Mouse (Mus musculus) gastrocnemius, adult 2 months (tissue): ENCODE data around the gene Gm9887. TPM values are rescaled to one million over a fixed set of nuclear protein-coding genes. Genes with fewer than 3 reads are reported as not detected.
"Not testable (repeated sequence)": the region's sequence is repeated elsewhere in the genome, so short reads cannot be mapped to it uniquely, and the experiment has no call there.

ENCODE experiments used
- DNase-seq: peaks from one replicate; pipeline ENCODE4 v3.0.0; 2022
- H3K27ac ChIP-seq: fragments of 200-600 bp; 2 replicates; pipeline ENCODE4 v1.8.1; 2022; ENCODE audit warnings: mild to moderate bottlenecking
- H3K4me3 ChIP-seq: fragments of 200-600 bp; 2 replicates; pipeline ENCODE4 v1.8.1; 2022; ENCODE audit warnings: mild to moderate bottlenecking, moderate library complexity
- CTCF ChIP-seq: fragments of 200-600 bp; IDR thresholded peaks from 2 replicates; pipeline ENCODE4 v1.8.1; 2022; ENCODE audit warnings: antibody characterized with exemption, mild to moderate bottlenecking, moderate library complexity
- intact Hi-C: fragments of 180-260 bp; cut with DNase I; formaldehyde crosslinking; loops from one replicate; pipeline ENCODE4 v1.15.1; 2025
- total RNA-seq, 2 experiments: library from RNA; stranded (reverse); gene quantifications; 2 replicates each; pipeline ENCODE4 v1.2.3; 2021

The Gm9887 gene
- total RNA-seq, 2 experiments from 2014 or later, result not detected

GRCm38 (mm10) chr12:69402594-69403167 lies 30.4 kb upstream of the Gm9887 start:
- DNase-seq, result no peak
- Histone ChIP-seq H3K4me3 (no peak overlapping the region), H3K27ac (no peak overlapping the region)
- intact Hi-C loops, result no loop called here
- no peak for TF ChIP-seq CTCF

- DNase-seq, result no peak
- Histone ChIP-seq H3K4me3 (no peak overlapping the region), H3K27ac (no peak overlapping the region)
- intact Hi-C loops, result no loop called here
- TF ChIP-seq CTCF, result no peak
Measured at GRCm38 (mm10) chr12:69402100-69402499, 29.8 kb upstream of the Gm9887 start.

GRCm38 (mm10) chr12:69400871-69401286 lies 28.6 kb upstream of the Gm9887 start:
- intact Hi-C loops, result no loop called here
- no peak for TF ChIP-seq CTCF
- no peak overlapping the region for H3K4me3 ChIP-seq
- DNase-seq, result no peak
- H3K27ac ChIP-seq, result no peak overlapping the region

GRCm38 (mm10) chr12:69400367-69400766 lies 28.1 kb upstream of the Gm9887 start:
- H3K4me3 ChIP-seq, result no peak overlapping the region
- DNase-seq, result no peak
- intact Hi-C loops, result no loop called here
- no peak for TF ChIP-seq CTCF
- H3K27ac ChIP-seq, result no peak overlapping the region

GRCm38 (mm10) chr12:69394456-69394855 lies 22.2 kb upstream of the Gm9887 start:
- peak; percentile 55 for DNase-seq
- H3K4me3 ChIP-seq, result no peak overlapping the region
- TF ChIP-seq CTCF, result no peak
- no peak overlapping the region for H3K27ac ChIP-seq
- intact Hi-C loops, result no loop called here

- DNase-seq, result no peak
- intact Hi-C loops, result no loop called here
- Histone ChIP-seq H3K27ac (no peak overlapping the region), H3K4me3 (no peak overlapping the region)
- TF ChIP-seq CTCF, result no peak
Measured at GRCm38 (mm10) chr12:69393076-69393475, 20.8 kb upstream of the Gm9887 start.

- Histone ChIP-seq H3K4me3 (no peak overlapping the region), H3K27ac (no peak overlapping the region)
- TF ChIP-seq CTCF, result no peak
- DNase-seq, result no peak
- intact Hi-C loops, result no loop called here
Measured at GRCm38 (mm10) chr12:69390000-69390698, 17.9 kb upstream of the Gm9887 start.

- Histone ChIP-seq H3K27ac (no peak overlapping the region), H3K4me3 (no peak overlapping the region)
- no peak for TF ChIP-seq CTCF
- intact Hi-C loops, result no loop called here
- no peak for DNase-seq
Measured at GRCm38 (mm10) chr12:69389273-69389938, 17.1 kb upstream of the Gm9887 start.

GRCm38 (mm10) chr12:69388321-69388869 lies 16.1 kb upstream of the Gm9887 start:
- intact Hi-C loops, result no loop called here
- H3K27ac ChIP-seq, result no peak overlapping the region
- no peak for TF ChIP-seq CTCF
- H3K4me3 ChIP-seq, result no peak overlapping the region
- no peak for DNase-seq

- intact Hi-C loops, DNase-seq, H3K4me3 ChIP-seq, H3K27ac ChIP-seq: not testable (repeated sequence)
Measured at GRCm38 (mm10) chr12:69386281-69386732, 14.0 kb upstream of the Gm9887 start.

GRCm38 (mm10) chr12:69385542-69386280 lies 13.5 kb upstream of the Gm9887 start:
- DNase-seq, result no peak
- Histone ChIP-seq H3K27ac (no peak overlapping the region), H3K4me3 (no peak overlapping the region)
- intact Hi-C loops, result no loop called here
- TF ChIP-seq CTCF, result no peak

- TF ChIP-seq CTCF, result no peak
- Histone ChIP-seq H3K27ac (no peak overlapping the region), H3K4me3 (no peak overlapping the region)
- no peak for DNase-seq
- intact Hi-C loops, result no loop called here
Measured at GRCm38 (mm10) chr12:69384606-69385005, 12.3 kb upstream of the Gm9887 start.
